Mouse (Mus musculus): ENCODE measurements at regions not wholly inside any gene's neighbourhood (a gene's known extent, or its start where the extent isn't known, plus 50 kb on each side); places are given as distances from the start of the nearest gene placed in this dataset.

- ATAC-seq (replicated peaks; ENCODE audit: low FRiP score), result no peak
- Histone ChIP-seq H3K27me3 (replicated peaks; ENCODE audit: control insufficient read depth, insufficient read depth, low read length) (peaks cover 37% of the 10 kb centered on the region), H3K4me1 (replicated peaks; ENCODE audit: control insufficient read depth, insufficient read depth, low read length) (peaks cover 8% of the 10 kb centered on the region), H3K4me2 (no peak overlapping the region), H3K9me3 (ENCODE audit: control insufficient read depth, low read length) (no peaks in the 10 kb centered on the region), H3K4me3 (ENCODE audit: low read depth, low read length) (no peak overlapping the region), H3K36me3 (ENCODE audit: control insufficient read depth, insufficient read depth, low read length) (no peaks in the 10 kb centered on the region), H3K27ac (ENCODE audit: low read depth, low read length) (peak overlapping the region; percentile 68; the same call in 1 of the 2 replicates), H3K9ac (ENCODE audit: low read depth, low read length) (no peak overlapping the region)
- WGBS, result 7% methylated on average over 12 of the region's 12 CpGs
- DNase-seq (ENCODE audit: low spot score), result no peak
These were observed 156.4 kb downstream of the Opa1 start for GRCm38 (mm10) chr16:29735371-29736008.

- WGBS, result 60% methylated on average over 9 of the region's 9 CpGs
- Histone ChIP-seq H3K36me3 (ENCODE audit: control insufficient read depth, insufficient read depth, low read length) (no peaks in the 10 kb centered on the region), H3K9me3 (ENCODE audit: control insufficient read depth, low read length) (no peaks in the 10 kb centered on the region), H3K9ac (ENCODE audit: low read depth, low read length) (no peak overlapping the region), H3K4me3 (ENCODE audit: low read depth, low read length) (no peak overlapping the region), H3K4me1 (replicated peaks; ENCODE audit: control insufficient read depth, insufficient read depth, low read length) (peaks cover 8% of the 10 kb centered on the region), H3K4me2 (no peak overlapping the region), H3K27ac (ENCODE audit: low read depth, low read length) (no peak overlapping the region), H3K27me3 (replicated peaks; ENCODE audit: control insufficient read depth, insufficient read depth, low read length) (peaks cover 32% of the 10 kb centered on the region)
- ATAC-seq (replicated peaks; ENCODE audit: low FRiP score), result no peak
- DNase-seq (ENCODE audit: low spot score), result no peak
These were observed 157.1 kb downstream of the Opa1 start for GRCm38 (mm10) chr16:29736211-29736610.

GRCm38 (mm10) chr16:29738075-29738474, 158.9 kb downstream of the Opa1 start:
- Histone ChIP-seq H3K4me3 (ENCODE audit: low read depth, low read length) (no peak overlapping the region), H3K4me2 (no peak overlapping the region), H3K9ac (ENCODE audit: low read depth, low read length) (no peak overlapping the region), H3K27me3 (replicated peaks; ENCODE audit: control insufficient read depth, insufficient read depth, low read length) (peaks cover 28% of the 10 kb centered on the region), H3K36me3 (ENCODE audit: control insufficient read depth, insufficient read depth, low read length) (no peaks in the 10 kb centered on the region), H3K27ac (ENCODE audit: low read depth, low read length) (no peak overlapping the region), H3K4me1 (replicated peaks; ENCODE audit: control insufficient read depth, insufficient read depth, low read length) (peaks cover 8% of the 10 kb centered on the region), H3K9me3 (ENCODE audit: control insufficient read depth, low read length) (no peaks in the 10 kb centered on the region)
- WGBS, result 80% methylated on average over 9 of the region's 9 CpGs
- ATAC-seq (replicated peaks; ENCODE audit: low FRiP score), result no peak
- no peak for DNase-seq (ENCODE audit: low spot score)

- H3K9me3 ChIP-seq (ENCODE audit: control insufficient read depth, low read length), result peaks cover 4% of the 10 kb centered on the region; the same call in 1 of the 2 replicates
- ATAC-seq (replicated peaks; ENCODE audit: low FRiP score) (no peak), DNase-seq (ENCODE audit: low spot score) (no peak)
- 13% methylated on average over 14 of the region's 14 CpGs for WGBS
- no peaks in the 10 kb centered on the region for H3K36me3 ChIP-seq (ENCODE audit: control insufficient read depth, insufficient read depth, low read length)
- no peak overlapping the region for H3K27ac ChIP-seq (ENCODE audit: low read depth, low read length)
- no peaks in the 10 kb centered on the region; the same call in 1 of the 2 replicates for H3K4me1 ChIP-seq (replicated peaks; ENCODE audit: control insufficient read depth, insufficient read depth, low read length)
- no peaks in the 10 kb centered on the region for H3K27me3 ChIP-seq (replicated peaks; ENCODE audit: control insufficient read depth, insufficient read depth, low read length)
- H3K4me3 ChIP-seq (ENCODE audit: low read depth, low read length), result no peak overlapping the region
- H3K9ac ChIP-seq (ENCODE audit: low read depth, low read length), result no peak overlapping the region
- no peak overlapping the region for H3K4me2 ChIP-seq
These were observed 163.5 kb downstream of the Opa1 start for GRCm38 (mm10) chr16:29742497-29743230.

GRCm38 (mm10) chr16:29745486-29745885, 166.4 kb downstream of the Opa1 start:
- Histone ChIP-seq H3K27me3 (replicated peaks; ENCODE audit: control insufficient read depth, insufficient read depth, low read length) (no peaks in the 10 kb centered on the region), H3K9ac (ENCODE audit: low read depth, low read length) (no peak overlapping the region), H3K4me3 (ENCODE audit: low read depth, low read length) (no peak overlapping the region), H3K4me1 (replicated peaks; ENCODE audit: control insufficient read depth, insufficient read depth, low read length) (no peaks in the 10 kb centered on the region; the same call in 1 of the 2 replicates), H3K36me3 (ENCODE audit: control insufficient read depth, insufficient read depth, low read length) (no peaks in the 10 kb centered on the region), H3K4me2 (no peak overlapping the region), H3K9me3 (ENCODE audit: control insufficient read depth, low read length) (peaks cover 4% of the 10 kb centered on the region; the same call in 1 of the 2 replicates), H3K27ac (ENCODE audit: low read depth, low read length) (no peak overlapping the region)
- WGBS, result 83% methylated on average over 5 of the region's 5 CpGs
- DNase-seq (ENCODE audit: low spot score) (no peak), ATAC-seq (replicated peaks; ENCODE audit: low FRiP score) (no peak)

GRCm38 (mm10) chr16:29746245-29746644, 167.1 kb downstream of the Opa1 start:
- ATAC-seq (replicated peaks; ENCODE audit: low FRiP score), result no peak
- Histone ChIP-seq H3K27me3 (replicated peaks; ENCODE audit: control insufficient read depth, insufficient read depth, low read length) (no peaks in the 10 kb centered on the region), H3K9ac (ENCODE audit: low read depth, low read length) (no peak overlapping the region), H3K4me2 (no peak overlapping the region), H3K36me3 (ENCODE audit: control insufficient read depth, insufficient read depth, low read length) (no peaks in the 10 kb centered on the region), H3K9me3 (ENCODE audit: control insufficient read depth, low read length) (peaks cover 4% of the 10 kb centered on the region; the same call in 1 of the 2 replicates), H3K4me1 (replicated peaks; ENCODE audit: control insufficient read depth, insufficient read depth, low read length) (no peaks in the 10 kb centered on the region; the same call in 1 of the 2 replicates), H3K27ac (ENCODE audit: low read depth, low read length) (no peak overlapping the region), H3K4me3 (ENCODE audit: low read depth, low read length) (no peak overlapping the region)
- WGBS, result 65% methylated on average over 4 of the region's 4 CpGs
- no peak for DNase-seq (ENCODE audit: low spot score)

GRCm38 (mm10) chr16:29749167-29749566, 170.0 kb downstream of the Opa1 start:
- WGBS, result 65% methylated on average over 5 of the region's 5 CpGs
- H3K36me3 ChIP-seq (ENCODE audit: control insufficient read depth, insufficient read depth, low read length), result no peaks in the 10 kb centered on the region
- H3K9me3 ChIP-seq (ENCODE audit: control insufficient read depth, low read length), result peaks cover 4% of the 10 kb centered on the region; the same call in 1 of the 2 replicates
- no peak overlapping the region for H3K4me3 ChIP-seq (ENCODE audit: low read depth, low read length)
- DNase-seq (ENCODE audit: low spot score), result no peak
- H3K4me2 ChIP-seq, result no peak overlapping the region
- no peaks in the 10 kb centered on the region for H3K4me1 ChIP-seq (replicated peaks; ENCODE audit: control insufficient read depth, insufficient read depth, low read length)
- no peak overlapping the region for H3K27ac ChIP-seq (ENCODE audit: low read depth, low read length)
- ATAC-seq (replicated peaks; ENCODE audit: low FRiP score), result no peak
- H3K27me3 ChIP-seq (replicated peaks; ENCODE audit: control insufficient read depth, insufficient read depth, low read length), result no peaks in the 10 kb centered on the region
- no peak overlapping the region for H3K9ac ChIP-seq (ENCODE audit: low read depth, low read length)

- no peak overlapping the region for H3K27ac ChIP-seq (ENCODE audit: low read depth, low read length)
- whole genome bisulfite sequencing, result 53% methylated on average over 8 of the region's 8 CpGs
- ATAC-seq (replicated peaks; ENCODE audit: low FRiP score), result no peak
- no peak overlapping the region for H3K4me3 ChIP-seq (ENCODE audit: low read depth, low read length)
- no peak overlapping the region for H3K4me2 ChIP-seq
- H3K9me3 ChIP-seq (ENCODE audit: control insufficient read depth, low read length), result no peaks in the 10 kb centered on the region
- no peaks in the 10 kb centered on the region for H3K36me3 ChIP-seq (ENCODE audit: control insufficient read depth, insufficient read depth, low read length)
- no peak overlapping the region for H3K9ac ChIP-seq (ENCODE audit: low read depth, low read length)
- no peaks in the 10 kb centered on the region; the same call in 1 of the 2 replicates for H3K27me3 ChIP-seq (replicated peaks; ENCODE audit: control insufficient read depth, insufficient read depth, low read length)
- DNase-seq (ENCODE audit: low spot score), result no peak
- H3K4me1 ChIP-seq (replicated peaks; ENCODE audit: control insufficient read depth, insufficient read depth, low read length), result 0 out of 2 replicates have a peak, but pooled peaks cover 3% of the 10 kb centered on the region
These were observed 175.6 kb downstream of the Opa1 start for GRCm38 (mm10) chr16:29754579-29755199.

Data from liver, embryonic 11.5 days (tissue).